Mouse (Mus musculus): ENCODE data around the gene Nlrp4a.

DNA sequence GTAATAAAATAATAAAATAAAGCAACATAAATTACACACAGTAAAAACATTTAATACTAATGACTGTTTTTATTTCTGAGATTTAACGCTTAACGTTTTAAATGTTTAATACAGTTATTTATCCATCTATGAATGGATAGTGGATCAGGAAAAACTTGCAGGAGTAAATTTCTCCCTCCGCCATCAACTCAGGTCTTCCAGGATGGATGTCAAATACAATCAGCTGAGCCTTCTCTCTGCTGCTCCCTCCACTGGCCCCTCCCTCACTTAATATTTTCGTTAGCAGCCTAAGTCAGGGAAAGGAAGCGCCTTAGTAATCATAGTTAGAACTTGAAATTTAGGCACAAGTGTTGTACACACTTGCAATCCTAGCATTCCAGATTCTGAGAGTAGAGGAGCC is at the start of gene Nlrp4a:
- TF ChIP-seq POLR2A (IDR thresholded peaks at IDR 0.05; ENCODE audit: borderline replicate concordance, insufficient read depth, low read length) (no peak), CTCF (IDR thresholded peaks at IDR 0.05; ENCODE audit: borderline replicate concordance, insufficient read depth, low read depth, low read length) (no peak)
